In the genomic region with DNA sequence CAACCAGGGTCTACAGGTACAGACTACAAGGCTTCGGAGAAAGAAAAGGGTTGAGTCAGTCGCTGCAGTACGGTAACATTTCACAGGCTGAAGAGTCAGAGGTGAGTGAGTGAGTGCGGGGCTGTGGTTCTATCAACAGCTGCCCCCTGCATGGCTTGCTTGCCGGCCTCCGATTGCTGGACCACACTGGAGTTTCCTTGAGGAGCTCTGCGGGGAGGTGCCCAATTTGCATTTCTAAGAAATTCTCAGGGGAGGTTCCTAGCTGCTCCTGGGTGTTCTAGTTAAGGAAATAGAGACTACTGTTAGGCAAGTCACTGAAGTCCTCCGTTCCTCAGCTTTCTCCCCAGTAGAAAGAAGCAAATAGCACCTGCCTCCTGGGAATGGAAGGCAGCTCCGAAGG, we compare ENCODE assay signal across 9 mouse cellular contexts. TPM values are rescaled to one million over a fixed set of nuclear protein-coding genes. Genes with fewer than 3 reads are reported as not detected.
DNase-seq lines count a peak whose midpoint lies in the region; ATAC-seq and TF ChIP-seq lines count a peak whose summit lies in the region.
"Had no signal": no experiment of that assay in that cellular context is flagged by ENCODE, and none has a peak within 500 bp of the region (broad histone marks: within the 10 kb centered on the region; RNA-seq: fewer than 3 reads in every experiment).

No protein-coding gene starts in this region.

- peaks cover 7% of the 10 kb centered on the region for H3K27me3 ChIP-seq in heart, embryonic 11.5 days (ENCODE audit: control insufficient read depth, insufficient read depth, low read length)
- H3K27me3 ChIP-seq in heart, adult 2 months (ENCODE audit: control insufficient read depth, insufficient read depth, low read length): no peaks in the 10 kb centered on the region
- H3K27me3 ChIP-seq in G1E (ENCODE audit: insufficient read depth, low read length): no peaks in the 10 kb centered on the region
- H3K27me3 ChIP-seq in hindbrain, embryonic 11.5 days (ENCODE audit: control insufficient read depth, insufficient read depth, low read length): no peaks in the 10 kb centered on the region
- H3K27me3 ChIP-seq in midbrain, embryonic 10.5 days (ENCODE audit: low read depth, poor library complexity, severe bottlenecking): peaks cover 33% of the 10 kb centered on the region

- TF ChIP-seq EP300 in heart, adult 2 months (IDR thresholded peaks at IDR 0.05; ENCODE audit: insufficient read depth, low read depth, low read length): no peak

- no peaks in the 10 kb centered on the region for H3K9me3 ChIP-seq in heart, embryonic 11.5 days (replicated peaks; ENCODE audit: control insufficient read depth, low read length)
- no peaks in the 10 kb centered on the region for H3K9me3 ChIP-seq in G1E (replicated peaks)
- H3K9me3 ChIP-seq in hindbrain, embryonic 11.5 days (ENCODE audit: control insufficient read depth, low read length): no peaks in the 10 kb centered on the region
- H3K9me3 ChIP-seq in midbrain, embryonic 10.5 days (replicated peaks): no peaks in the 10 kb centered on the region

- no peak for DNase-seq in heart, adult 2 months
- DNase-seq in G1E (ENCODE audit: low spot score): peak; percentile 47
- no peak for DNase-seq in hindbrain, embryonic 11.5 days (ENCODE audit: low spot score)
- no peak for DNase-seq in midbrain, embryonic 10.5 days (ENCODE audit: low spot score)
- no peak for DNase-seq in layer of hippocampus, adult 2 months (ENCODE audit: low spot score in 2 of 2)
- DNase-seq in kidney, adult 18-20 months: no peak
- DNase-seq: lung, adult 18-20 months had no signal

- WGBS in heart, embryonic 11.5 days (ENCODE audit: insufficient replicate concordance): 15% methylated on average over 9 of the region's 9 CpGs
- WGBS in heart, adult 2 months: 84% methylated on average over 9 of the region's 9 CpGs
- 2% methylated on average over 9 of the region's 9 CpGs for WGBS in hindbrain, embryonic 11.5 days
- WGBS in midbrain, embryonic 10.5 days: 1% methylated on average over 9 of the region's 9 CpGs

- peak overlapping the region; percentile 85; the same call in 1 of the 2 replicates for H3K9ac ChIP-seq in heart, embryonic 11.5 days (ENCODE audit: low read depth, low read length)
- no peak overlapping the region for H3K9ac ChIP-seq in heart, adult 2 months (ENCODE audit: low read depth, low read length)
- peak overlapping the region; percentile 84; the same call in 1 of the 2 replicates for H3K9ac ChIP-seq in hindbrain, embryonic 11.5 days (ENCODE audit: low read depth, low read length)

- H3K36me3 ChIP-seq in heart, embryonic 11.5 days (ENCODE audit: control insufficient read depth, insufficient read depth, low read length): no peaks in the 10 kb centered on the region
- no peaks in the 10 kb centered on the region for H3K36me3 ChIP-seq in heart, adult 2 months (ENCODE audit: control insufficient read depth, insufficient read depth, low read length)
- peaks cover 65% of the 10 kb centered on the region for H3K36me3 ChIP-seq in G1E (replicated peaks)
- no peaks in the 10 kb centered on the region for H3K36me3 ChIP-seq in hindbrain, embryonic 11.5 days (ENCODE audit: control insufficient read depth, insufficient read depth, low read length)
- H3K36me3 ChIP-seq in midbrain, embryonic 10.5 days: no peaks in the 10 kb centered on the region

- H3K4me3 ChIP-seq in heart, embryonic 11.5 days (ENCODE audit: low read depth, low read length): peak overlapping the region; percentile 74
- H3K4me3 ChIP-seq in heart, adult 2 months: no peak overlapping the region
- H3K4me3 ChIP-seq in G1E (ENCODE audit: low read depth, low read length): peak overlapping the region; percentile 74
- peak overlapping the region; percentile 67 for H3K4me3 ChIP-seq in hindbrain, embryonic 11.5 days (ENCODE audit: low read depth, low read length)
- H3K4me3 ChIP-seq in midbrain, embryonic 10.5 days: peak overlapping the region; percentile 66
- no peak overlapping the region; the same call in 1 of the 2 replicates for H3K4me3 ChIP-seq in layer of hippocampus, adult 2 months

- H3K27ac ChIP-seq in heart, embryonic 11.5 days (ENCODE audit: low read depth, low read length): no peak overlapping the region
- H3K27ac ChIP-seq in heart, adult 2 months: no peak overlapping the region
- no peak overlapping the region for H3K27ac ChIP-seq in hindbrain, embryonic 11.5 days (ENCODE audit: low read depth, low read length)
- H3K27ac ChIP-seq in midbrain, embryonic 10.5 days (replicated peaks): no peak overlapping the region
- no peak overlapping the region for H3K27ac ChIP-seq in layer of hippocampus, adult 2 months

- H3K4me1 ChIP-seq in heart, embryonic 11.5 days (ENCODE audit: control insufficient read depth, insufficient read depth, low read length): peaks cover 12% of the 10 kb centered on the region
- no peaks in the 10 kb centered on the region for H3K4me1 ChIP-seq in heart, adult 2 months (ENCODE audit: control insufficient read depth, insufficient read depth, low read length)
- peaks cover 81% of the 10 kb centered on the region for H3K4me1 ChIP-seq in G1E (ENCODE audit: insufficient read depth, low read depth, low read length)
- 0 out of 2 replicates have a peak, but pooled peaks cover 2% of the 10 kb centered on the region for H3K4me1 ChIP-seq in hindbrain, embryonic 11.5 days (replicated peaks; ENCODE audit: control insufficient read depth, insufficient read depth, low read length)
- peaks cover 27% of the 10 kb centered on the region for H3K4me1 ChIP-seq in midbrain, embryonic 10.5 days

- no peak for TF ChIP-seq POLR2A in heart, adult 2 months (IDR thresholded peaks at IDR 0.05; ENCODE audit: insufficient read depth, low read depth, low read length)

- peak overlapping the region; percentile 84 for H3K4me2 ChIP-seq in heart, embryonic 11.5 days
- peak overlapping the region; percentile 94 for H3K4me2 ChIP-seq in hindbrain, embryonic 11.5 days (replicated peaks; ENCODE audit: low read depth, low read length)

- ATAC-seq in heart, embryonic 11.5 days (replicated peaks; ENCODE audit: insufficient number of reproducible peaks, low FRiP score, low TSS enrichment): no peak
- no peak for ATAC-seq in G1E (ENCODE audit: extremely low read depth, insufficient number of reproducible peaks, low FRiP score, poor library complexity, severe bottlenecking)
- ATAC-seq in hindbrain, embryonic 11.5 days (ENCODE audit: low FRiP score): no peak
- no peak for ATAC-seq in monocyte, adult 5-6 weeks (replicated peaks; ENCODE audit: insufficient number of reproducible peaks, low FRiP score, low TSS enrichment, poor library complexity, severe bottlenecking)

- intact Hi-C loops in heart, adult 2 months (cut with DNase I): loop anchor here (1.0 to 5.0 kb wide), 3 partner anchors 12 to 218 kb away; no protein-coding TSS in a partner anchor

- H3K79me2 ChIP-seq in heart, adult 2 months (replicated peaks; ENCODE audit: control insufficient read depth, insufficient read depth, low read length): no peaks in the 10 kb centered on the region

- no peak for TF ChIP-seq CTCF in heart, adult 2 months (IDR thresholded peaks at IDR 0.05)
- no peak for TF ChIP-seq CTCF in G1E (IDR thresholded peaks at IDR 0.05; ENCODE audit: low read depth, low read length)
- TF ChIP-seq CTCF in layer of hippocampus, adult 2 months (conservative IDR thresholded peaks at IDR 0.05): no peak

RNA-seq across cellular contexts. Expression of a gene that starts 2.1 kb away (rescaled TPM):
- 5.0 and 7.9 TPM in 2 replicates for polyA plus RNA-seq in heart, embryonic 11.5 days (2014; fragmentation: Nextera tagmentation; extraction: Ambion mirVana)
- 10 to 100 TPM; 23.9 to 28.9 TPM for total RNA-seq in heart, adult 2 months (2021)
- 22.8 and 27.4 TPM in 2 replicates for polyA plus RNA-seq in heart, adult 2 months (2012; rRNA removed)
- total RNA-seq in G1E (2014; fragmentation: Nextera tagmentation) (62.3 and 72.9 TPM in 2 replicates), G1E (2017) (185 and 189 TPM in 2 replicates)
- polyA plus RNA-seq in G1E (2012): 89.8 and 107 TPM in 2 replicates
- polyA plus RNA-seq in hindbrain, embryonic 11.5 days (2014; fragmentation: Nextera tagmentation; extraction: Ambion mirVana): 8.5 and 10.2 TPM in 2 replicates
- 24.0 and 26.1 TPM in 2 replicates for polyA plus RNA-seq in midbrain, embryonic 10.5 days (2016; fragmentation: Nextera tagmentation; extraction: Ambion mirVana)
- 10 to 100 TPM; 32.5 to 32.8 TPM for total RNA-seq in layer of hippocampus, adult 2 months (2021)
- 33.4 to 56.9 TPM (median 45.7 TPM) in 3 replicates for total RNA-seq in monocyte, adult 5-6 weeks (2017)

RNA-seq across cellular contexts. Expression of a gene that starts 32.5 kb away (rescaled TPM):
- polyA plus RNA-seq in heart, embryonic 11.5 days (2014; fragmentation: Nextera tagmentation; extraction: Ambion mirVana): not detected in 2 replicates
- under 1 TPM in 1 of 2 experiments, not detected in 1; 0.34 TPM for total RNA-seq in heart, adult 2 months (2021)
- 0.56 and 0.70 TPM in 2 replicates for polyA plus RNA-seq in heart, adult 2 months (2012; rRNA removed)
- total RNA-seq in G1E (2014; fragmentation: Nextera tagmentation) (not detected in 2 replicates), G1E (2017) (not detected in 2 replicates)
- not detected in 2 replicates for polyA plus RNA-seq in G1E (2012)
- polyA plus RNA-seq in hindbrain, embryonic 11.5 days (2014; fragmentation: Nextera tagmentation; extraction: Ambion mirVana): not detected in 2 replicates
- not detected in 2 replicates for polyA plus RNA-seq in midbrain, embryonic 10.5 days (2016; fragmentation: Nextera tagmentation; extraction: Ambion mirVana)
- under 1 TPM in 1 of 2 experiments, not detected in 1; 0.37 TPM for total RNA-seq in layer of hippocampus, adult 2 months (2021)
- total RNA-seq in monocyte, adult 5-6 weeks (2017): not detected in 3 replicates

Comparison
In these comparisons a context has a peak if more than half of its experiments do, and no peak if none do; other contexts are left out.
1. H3K4me3 ChIP-seq: peak in heart, embryonic 11.5 days (single experiment), G1E (single experiment), hindbrain, embryonic 11.5 days (single experiment) and midbrain, embryonic 10.5 days (single experiment); none in heart, adult 2 months (single experiment) and layer of hippocampus, adult 2 months (single experiment).